Mouse (Mus musculus) CD4-positive helper T cell, adult 2 months (primary cell): ENCODE measurements at regions not wholly inside any gene's neighbourhood (a gene's known extent, or its start where the extent isn't known, plus 50 kb on each side); places are given as distances from the start of the nearest gene placed in this dataset.
"Not testable (repeated sequence)": the region's sequence is repeated elsewhere in the genome, so short reads cannot be mapped to it uniquely, and the experiment has no call there.

ENCODE experiments used
- DNase-seq: peaks from one replicate; pipeline ENCODE4 v3.0.0-alpha.2; 2012; ENCODE audit warnings: low read depth, missing footprints, low spot score

GRCm38 (mm10) chr15:3699234-3699814 is 116.0 kb upstream of the Ghr start:
- DNase-seq = no peak

DNA sequence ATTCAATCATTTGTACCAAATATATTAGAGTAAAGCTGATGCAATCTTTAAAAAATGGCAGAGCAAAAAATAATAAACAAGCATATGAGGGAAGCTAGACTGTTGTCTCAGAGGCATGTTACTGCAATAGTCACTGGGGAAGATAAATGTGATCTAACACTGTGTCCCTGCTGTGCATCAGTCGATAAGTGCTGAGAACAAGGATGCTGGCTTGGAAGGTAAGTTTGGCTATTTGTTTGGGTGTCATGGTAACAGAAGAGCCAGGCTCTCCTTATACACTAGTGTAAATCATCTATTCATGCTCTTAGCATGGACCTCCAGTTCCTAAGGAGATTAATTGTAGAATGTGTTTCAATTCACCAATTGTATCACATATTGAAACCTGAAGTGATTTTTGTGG is 102.0 kb upstream of the Ghr start:
- no peak for DNase-seq

DNA sequence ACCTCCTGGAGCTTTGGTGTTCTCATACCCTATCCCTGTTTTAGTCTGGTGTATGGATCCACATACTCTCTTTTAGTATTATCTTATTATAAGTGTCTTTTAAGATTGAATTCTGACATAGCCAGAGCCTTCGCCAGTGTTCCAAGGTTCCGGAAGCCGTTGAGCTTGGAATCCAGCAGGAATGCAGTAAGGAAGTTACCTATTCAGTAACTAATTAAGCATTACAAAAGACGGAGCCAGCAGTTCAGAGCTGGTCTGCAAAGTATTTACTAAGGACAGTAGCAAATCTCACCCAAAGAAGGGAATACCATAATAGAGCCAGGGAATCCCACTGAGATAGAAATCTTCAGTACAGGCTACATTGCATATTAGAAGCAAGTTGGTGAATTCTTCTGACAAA is 93.7 kb upstream of the Ghr start:
- not testable (repeated sequence) for DNase-seq

DNA sequence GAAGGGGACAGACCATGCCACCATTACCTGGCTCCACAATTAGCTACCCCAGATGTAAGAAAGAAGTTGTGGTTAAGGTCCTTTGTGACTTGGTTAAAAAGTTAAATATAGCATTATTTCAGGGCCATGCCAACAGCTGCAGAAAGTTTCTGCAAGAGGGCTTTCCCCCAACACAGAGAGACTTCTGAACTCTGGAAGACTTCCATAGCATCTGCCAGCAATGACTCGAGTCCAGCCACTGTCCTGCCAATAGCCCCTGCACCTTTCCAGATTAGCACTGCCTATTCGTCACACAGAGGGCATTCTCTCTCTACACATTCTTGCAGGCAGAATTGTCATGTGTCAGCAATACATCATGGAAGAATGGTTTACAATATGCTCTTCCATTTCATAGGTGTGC is 89.3 kb upstream of the Ghr start:
- no peak for DNase-seq

DNA sequence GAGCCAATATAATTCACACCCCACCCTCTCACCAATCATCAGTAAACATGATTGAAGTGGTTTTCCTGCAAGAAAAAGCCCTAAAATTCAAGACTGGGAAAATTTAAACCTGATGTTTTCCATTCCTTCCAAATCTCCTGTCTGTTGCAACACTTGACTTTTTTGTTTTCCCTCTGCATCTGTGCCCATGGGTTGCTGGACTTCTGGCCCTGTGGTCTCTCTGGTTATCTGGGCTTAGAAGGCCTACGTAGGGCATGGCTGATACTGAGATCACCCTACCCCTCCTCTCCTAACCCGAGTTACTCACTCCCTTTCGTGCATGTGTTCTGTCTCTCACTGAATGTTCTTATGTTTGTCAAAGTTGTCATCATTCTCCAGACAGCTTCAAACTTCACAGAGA is 87.9 kb upstream of the Ghr start:
- DNase-seq = no peak

DNA sequence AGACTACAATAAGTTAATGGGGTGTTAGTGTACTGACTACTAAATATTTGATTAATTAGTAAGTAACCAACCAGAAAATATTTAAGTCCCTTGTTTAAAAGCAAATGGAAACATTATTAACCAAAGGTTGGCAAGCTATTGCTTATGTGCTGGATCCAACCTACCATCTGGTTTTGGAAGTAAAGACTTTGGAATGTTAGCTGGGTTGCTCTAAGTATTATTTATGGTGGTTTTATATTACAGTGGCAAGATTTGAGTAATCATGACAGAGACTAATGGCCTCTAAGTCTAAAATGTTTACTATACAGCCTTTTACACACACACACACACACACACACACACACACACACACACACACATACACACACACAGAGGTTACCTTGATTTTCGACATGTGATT is 86.1 kb upstream of the Ghr start:
- DNase-seq = no peak

DNA sequence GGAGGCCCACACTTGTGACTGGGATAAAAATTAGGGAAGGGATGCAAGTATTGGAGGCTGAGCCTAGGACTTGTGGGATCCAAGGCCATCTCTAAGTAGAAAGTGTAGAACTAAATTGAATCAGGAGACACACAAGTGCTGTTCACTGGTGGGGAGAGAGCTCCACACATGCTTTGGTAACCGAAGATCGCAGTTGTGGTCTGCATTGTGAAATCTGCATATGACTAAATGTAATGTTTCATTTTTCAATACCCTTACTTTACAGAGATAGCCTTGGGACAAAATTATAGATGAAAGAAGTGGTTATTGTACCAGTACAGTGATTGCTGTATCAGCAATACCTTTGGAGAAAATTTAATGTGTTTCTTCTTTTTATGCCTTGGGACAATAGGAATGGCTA is 85.6 kb upstream of the Ghr start:
- no peak for DNase-seq

DNA sequence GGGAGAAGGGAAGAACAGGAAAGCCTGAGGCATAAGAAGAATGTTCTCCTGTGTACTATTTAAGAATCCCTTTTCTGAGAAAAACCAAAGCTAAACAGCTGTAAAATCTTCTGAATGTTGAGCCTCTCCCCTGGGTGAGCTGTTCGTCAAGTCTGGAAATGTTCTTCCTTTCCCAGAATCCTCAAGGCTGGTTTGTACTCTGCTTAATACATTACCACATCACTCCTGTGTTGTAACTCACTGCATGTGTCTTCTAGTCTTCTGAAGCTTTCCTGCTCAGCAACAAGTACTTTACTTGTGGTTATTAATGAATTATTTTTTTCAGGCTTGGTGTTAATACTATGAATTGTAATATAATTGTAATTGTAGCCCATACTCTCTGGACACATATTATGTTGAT is 65.4 kb upstream of the Ghr start:
- DNase-seq = no peak

GRCm38 (mm10) chr15:3640091-3640490 is 56.8 kb upstream of the Ghr start:
- DNase-seq = no peak
